Mouse (Mus musculus) ES-Bruce4 (cell line): Measurements from ENCODE around the gene Sh3d19.

Source experiments
- CTCF ChIP-seq: IDR thresholded peaks from one replicate; pipeline ENCODE4 v1.8.1; 2011; ENCODE audit warnings: low read depth, low read length
- EP300 ChIP-seq: IDR thresholded peaks from 2 replicates; pipeline ENCODE4 v1.6.1; 2011; ENCODE audit warnings: low read depth, low read length; ENCODE audit not compliant: insufficient read depth
- POLR2A ChIP-seq: IDR thresholded peaks from one replicate; pipeline ENCODE4 v1.8.1; 2011; ENCODE audit warnings: low read length; ENCODE audit not compliant: insufficient read depth

GRCm38 (mm10) chr3:86083051-86083450 is 112.1 kb downstream of the Sh3d19 start:
- no peak for TF ChIP-seq CTCF
- no peak for TF ChIP-seq POLR2A
- no peak for TF ChIP-seq EP300
